Mouse (Mus musculus) thymus, adult 2 months (tissue): Measurements from ENCODE around the gene Gm17409. TPM values are rescaled to one million over a fixed set of nuclear protein-coding genes. Genes with fewer than 3 reads are reported as not detected.

Experiments
- DNase-seq: peaks from one replicate; pipeline ENCODE4 v3.0.0; 2021
- H3K27ac ChIP-seq: fragments of 200-500 bp; 2 replicates; pipeline ENCODE4 v1.5.1; 2012; ENCODE audit warnings: low read length, control low read depth; ENCODE audit not compliant: control insufficient read depth, insufficient read depth
- H3K27me3 ChIP-seq: fragments of 200-500 bp; 2 replicates; pipeline ENCODE4 v1.6.1; 2012; ENCODE audit warnings: mild to moderate bottlenecking, low read length, moderate library complexity, mixed read lengths; ENCODE audit not compliant: control insufficient read depth, insufficient read depth
- H3K36me3 ChIP-seq: fragments of 200-500 bp; 2 replicates; pipeline ENCODE4 v1.6.1; 2012; ENCODE audit warnings: mild to moderate bottlenecking, low read length, moderate library complexity; ENCODE audit not compliant: control insufficient read depth, insufficient read depth
- H3K4me1 ChIP-seq: fragments of 200-500 bp; replicated peaks from 2 replicates; pipeline ENCODE4 v1.6.1; 2012; ENCODE audit warnings: low read length; ENCODE audit not compliant: control insufficient read depth, insufficient read depth
- H3K4me3 ChIP-seq: fragments of 200-500 bp; 2 replicates; pipeline ENCODE4 v1.5.1; 2012; ENCODE audit warnings: mild to moderate bottlenecking, low read length, control low read depth, moderate library complexity; ENCODE audit not compliant: control insufficient read depth, insufficient read depth
- CTCF ChIP-seq: fragments of 200-500 bp; IDR thresholded peaks from 2 replicates; pipeline ENCODE4 v1.5.1; 2012; ENCODE audit warnings: mild to moderate bottlenecking, control low read depth, low read length, moderate library complexity, borderline replicate concordance; ENCODE audit not compliant: control insufficient read depth, poor library complexity, insufficient read depth; ENCODE audit errors: extremely low read depth
- POLR2A ChIP-seq: fragments of 200-500 bp; IDR thresholded peaks from 2 replicates; pipeline ENCODE4 v1.6.1; 2012; ENCODE audit warnings: mild to moderate bottlenecking, low read length, control low read depth, moderate library complexity; ENCODE audit not compliant: control insufficient read depth, poor library complexity, insufficient read depth; ENCODE audit errors: extremely low read depth
- WGBS: fragments of 180-500 bp; shearing (Covaris S2); methylation state at CpG from one replicate; pipeline ENCODE4 v1.1.7; 2018; 5-methylcytosine and 5-hydroxymethylcytosine counted together
- polyA plus RNA-seq: library from polyadenylated mRNA; depleted of rRNA; stranded (reverse); fragments of >200 nt; gene quantifications from 2 replicates; pipeline ENCODE4 v1.2.3, GENCODE M21; 2012; rRNA removed

Gene Gm17409
- polyA plus RNA-seq, 1 experiment: not detected

GRCm38 (mm10) chr2:58518517-58518916, 48.6 kb downstream of the Gm17409 start:
- DNase-seq: no peak
- Histone ChIP-seq H3K4me3 (no peak overlapping the region), H3K4me1 (no peaks in the 10 kb centered on the region), H3K27me3 (no peaks in the 10 kb centered on the region), H3K36me3 (no peaks in the 10 kb centered on the region), H3K27ac (no peak overlapping the region)
- no peak for TF ChIP-seq CTCF
- no peak for TF ChIP-seq POLR2A
- 90% methylated on average over 1 of the region's 1 CpGs for WGBS

Other genes with a start within 250 kb of the Gm17409 start
- 0.42 and 0.63 TPM in 2 replicates for gene Acvr1c, start 112.2 kb upstream of the Gm17409 start, polyA plus RNA-seq
- gene Acvr1, start 97.0 kb downstream of the Gm17409 start, polyA plus RNA-seq: 1.6 TPM in 2 replicates
- 0.84 and 1.8 TPM in 2 replicates for gene Upp2, start 97.2 kb downstream of the Gm17409 start, polyA plus RNA-seq